Mouse (Mus musculus) CD4-positive, CD25-positive, alpha-beta regulatory T cell, adult 2 months (primary cell): ENCODE measurements around the gene Fry.

Source experiments
- DNase-seq: peaks from one replicate; pipeline ENCODE4 v3.0.0-alpha.2; 2012; ENCODE audit warnings: low read depth, low spot score

Fry gene

DNA sequence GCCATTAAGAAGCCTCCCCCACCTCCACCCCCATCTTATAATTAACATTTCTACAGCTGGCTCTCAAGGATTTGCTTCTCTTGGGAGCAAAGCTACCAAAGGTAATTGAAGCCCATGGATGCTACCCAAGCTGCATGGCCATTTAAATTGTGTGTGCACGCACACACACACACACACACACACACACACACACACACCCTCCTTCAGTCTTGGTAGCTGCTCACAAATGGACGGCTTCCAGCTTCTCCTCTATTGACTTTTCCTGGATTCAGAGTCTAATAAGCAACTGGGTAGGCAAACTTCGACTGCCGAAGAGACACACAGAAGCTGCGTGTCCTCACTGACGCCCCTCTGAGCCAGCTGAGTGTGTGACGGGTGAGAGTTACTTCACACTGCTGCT lies 11.7 kb downstream of the Fry start:
- no peak for DNase-seq

- no peak for DNase-seq
Observed at GRCm38 (mm10) chr5:150131166-150131565, 12.7 kb downstream of the Fry start.

GRCm38 (mm10) chr5:150134651-150135050 lies 16.2 kb downstream of the Fry start:
- DNase-seq = no peak

GRCm38 (mm10) chr5:150135529-150135928 lies 17.1 kb downstream of the Fry start:
- no peak for DNase-seq

GRCm38 (mm10) chr5:150137772-150138451 lies 19.5 kb downstream of the Fry start:
- DNase-seq = peak; percentile 27

DNA sequence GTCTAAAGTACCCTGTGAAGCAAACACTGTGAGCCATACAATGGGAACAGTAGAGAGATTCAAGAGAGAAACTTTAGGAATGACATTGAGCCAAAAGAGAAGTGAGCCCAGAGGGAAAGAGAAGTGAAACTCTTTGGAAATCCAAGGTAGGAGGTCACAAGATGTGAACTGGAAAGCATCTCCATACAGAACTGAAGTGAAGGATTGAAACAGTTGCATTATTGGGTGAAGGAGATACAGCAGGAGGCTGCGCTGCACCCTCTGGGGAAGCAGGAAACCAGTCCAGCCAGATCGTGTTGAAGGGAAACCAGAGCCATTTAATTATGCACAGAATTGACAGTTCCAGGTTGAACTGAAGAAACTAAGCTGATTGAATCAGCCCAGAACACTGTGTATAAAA lies 22.1 kb downstream of the Fry start:
- DNase-seq = no peak

DNA sequence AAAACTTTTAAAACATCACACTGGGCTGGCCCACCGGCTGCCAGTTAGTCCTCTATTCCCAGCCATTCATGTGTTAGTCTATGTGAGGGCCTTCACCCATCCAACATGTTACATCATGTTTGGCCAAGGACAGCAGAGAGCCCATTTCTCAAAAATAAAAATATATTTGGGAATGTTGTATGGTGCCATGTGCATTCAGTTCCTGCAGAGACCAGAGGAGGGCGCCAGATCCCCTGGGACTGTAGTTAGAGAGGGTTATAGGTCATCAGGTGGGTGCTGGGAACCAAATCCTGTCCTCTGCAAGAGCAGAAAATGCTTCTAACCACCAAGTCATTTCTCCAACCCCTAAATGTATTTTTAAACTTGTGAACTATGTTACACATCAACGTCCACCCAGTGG lies 27.5 kb downstream of the Fry start:
- no peak for DNase-seq

GRCm38 (mm10) chr5:150146612-150147011 lies 28.2 kb downstream of the Fry start:
- DNase-seq = no peak

- DNase-seq = no peak
Observed at GRCm38 (mm10) chr5:150149725-150150124, 31.3 kb downstream of the Fry start.

GRCm38 (mm10) chr5:150150986-150151385 lies 32.5 kb downstream of the Fry start:
- no peak for DNase-seq

DNA sequence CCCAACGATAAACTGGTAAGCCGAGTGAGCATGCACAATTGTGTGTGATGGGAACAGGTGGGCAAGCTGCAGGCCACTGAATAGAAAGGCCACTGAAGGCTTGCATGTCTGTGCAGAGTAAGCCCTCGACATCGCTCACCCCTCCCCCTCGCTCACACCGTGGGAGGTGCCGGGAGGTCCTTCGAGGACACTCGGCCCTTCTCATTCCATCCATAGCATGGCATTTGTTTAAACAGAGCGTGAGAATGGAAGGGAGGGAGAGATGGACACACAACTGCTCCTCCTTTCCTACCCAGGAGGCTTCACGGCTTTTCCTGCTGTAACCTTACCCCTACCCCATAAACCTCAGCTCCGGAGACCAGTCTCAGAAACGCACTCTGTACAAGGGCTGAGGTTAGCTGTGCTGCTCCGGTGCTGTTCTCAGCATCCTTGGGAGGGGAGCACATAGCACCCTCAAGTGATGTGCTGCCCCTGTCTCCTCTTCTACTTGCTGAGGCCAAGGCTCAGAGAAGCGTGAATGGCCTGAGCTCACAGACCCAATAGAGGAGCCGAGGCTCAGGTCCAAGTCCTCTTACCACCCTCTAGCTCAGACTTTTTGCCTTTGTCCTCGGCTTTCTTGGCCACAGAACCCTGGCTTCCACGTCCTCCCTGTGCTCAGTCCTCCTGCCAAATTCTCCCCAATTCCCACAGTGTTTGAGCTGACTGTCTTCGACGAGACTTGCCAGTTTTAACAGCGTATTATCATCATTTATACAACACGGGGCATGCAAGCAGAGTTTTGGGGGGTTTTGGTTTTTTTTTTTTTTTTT lies 33.8 kb downstream of the Fry start:
- DNase-seq = no peak

- DNase-seq = no peak
Observed at GRCm38 (mm10) chr5:150152880-150153281, 34.4 kb downstream of the Fry start.

GRCm38 (mm10) chr5:150155388-150155787 lies 36.9 kb downstream of the Fry start:
- DNase-seq = no peak

DNA sequence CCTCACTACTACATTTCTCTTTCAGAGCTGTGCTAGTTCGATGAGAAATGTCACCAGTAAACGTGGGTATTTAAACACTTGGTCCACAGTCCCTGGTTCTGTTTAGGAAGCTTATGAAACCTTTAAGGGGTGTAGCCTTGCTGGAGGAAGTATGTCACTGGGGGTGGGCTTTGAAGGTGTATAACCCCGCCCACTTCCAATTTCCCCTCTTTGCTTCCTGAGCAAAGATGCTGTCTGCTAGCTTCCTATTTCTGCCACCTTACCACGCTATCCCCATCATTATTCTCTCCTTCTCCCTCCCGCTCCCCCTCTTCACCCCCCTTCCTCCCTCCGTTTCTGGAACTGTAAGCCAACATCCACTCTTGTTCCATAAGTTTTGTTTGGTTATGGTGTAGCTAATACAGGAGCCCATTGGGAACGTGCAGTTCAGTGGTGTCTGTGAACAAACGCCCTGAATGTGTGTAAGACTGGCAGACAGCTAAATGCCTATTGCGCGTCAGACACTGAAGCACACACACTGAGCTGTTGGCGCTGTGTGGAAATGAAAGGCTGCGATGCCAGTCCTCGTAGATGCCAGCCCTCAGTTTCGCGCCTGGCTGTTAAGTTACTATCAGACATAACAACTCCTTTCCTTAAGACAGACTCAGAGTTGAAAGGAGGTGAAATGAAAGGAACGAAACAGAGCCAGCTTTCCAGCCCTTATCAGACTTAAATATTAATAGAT lies 37.8 kb downstream of the Fry start:
- DNase-seq = no peak

GRCm38 (mm10) chr5:150157682-150158081 lies 39.2 kb downstream of the Fry start:
- peak; percentile 83 for DNase-seq

DNA sequence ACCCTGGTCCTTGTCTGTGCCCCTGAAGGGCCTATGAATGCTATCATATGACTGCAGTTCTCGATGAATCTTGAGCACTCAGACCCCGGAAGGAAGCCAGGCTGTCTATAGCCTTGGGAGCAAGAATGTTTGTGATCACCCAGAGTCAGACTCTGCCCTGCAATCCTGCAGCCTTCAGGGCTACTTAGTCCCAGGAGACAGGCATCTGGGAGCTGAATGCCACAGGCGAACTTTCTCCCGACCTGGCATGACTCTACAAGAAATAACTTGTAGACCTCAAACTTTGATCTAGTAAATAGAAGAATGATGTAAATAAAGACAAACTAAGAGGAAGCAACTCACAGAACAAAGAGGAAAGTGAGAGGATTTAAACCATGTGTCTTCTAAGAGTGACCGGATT lies 40.7 kb downstream of the Fry start:
- DNase-seq = no peak

- peak; percentile 29 for DNase-seq
Observed at GRCm38 (mm10) chr5:150161193-150161592, 42.7 kb downstream of the Fry start.

GRCm38 (mm10) chr5:150161898-150162297 lies 43.5 kb downstream of the Fry start:
- no peak for DNase-seq

GRCm38 (mm10) chr5:150164671-150165070 lies 46.2 kb downstream of the Fry start:
- DNase-seq = no peak

GRCm38 (mm10) chr5:150166811-150167210 lies 48.4 kb downstream of the Fry start:
- no peak for DNase-seq

- no peak for DNase-seq
Observed at GRCm38 (mm10) chr5:150167287-150167686, 48.8 kb downstream of the Fry start.

DNA sequence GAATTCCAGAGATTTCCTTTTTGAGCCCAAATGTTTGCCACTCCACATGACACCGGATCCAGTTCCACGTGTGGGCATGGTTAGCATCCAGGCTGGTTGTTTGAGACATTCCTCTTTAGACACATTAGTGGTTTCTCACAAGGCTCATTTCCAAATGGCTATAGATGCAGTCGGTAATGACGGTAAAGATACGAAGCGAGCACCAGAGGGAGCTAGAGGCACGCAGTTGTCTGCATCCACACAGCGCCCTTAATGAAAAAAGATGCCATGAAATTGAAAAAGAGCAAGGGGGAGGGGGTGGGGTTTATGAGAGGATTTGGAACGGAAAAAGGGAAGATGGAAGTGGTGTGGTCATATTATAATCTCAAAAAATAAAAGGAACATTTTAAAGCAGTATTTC lies 50.3 kb downstream of the Fry start:
- DNase-seq = peak; percentile 90

- DNase-seq = no peak
Observed at GRCm38 (mm10) chr5:150171562-150171961, 53.1 kb downstream of the Fry start.
